Mouse (Mus musculus) gastrocnemius, postnatal 4 days (tissue): ENCODE results near the gene Gpank1. TPM values are rescaled to one million over a fixed set of nuclear protein-coding genes. Genes with fewer than 3 reads are reported as not detected.

Source experiments
- DNase-seq, 2 experiments: peaks; one replicate each; pipeline ENCODE4 v3.0.0; 2021 to 2022; ENCODE audit warnings: low spot score in 2 of 2, mixed read lengths in 2 of 2
- long read RNA-seq, 2 experiments: library from polyadenylated mRNA; stranded (forward); transcript quantifications; one replicate each; pipeline ENCODE4 v2.0.0; 2021
- total RNA-seq, 2 experiments: library from RNA; stranded (reverse); gene quantifications; 2 replicates each; pipeline ENCODE4 v1.2.3; 2021

The Gpank1 gene
- 1 to 10 TPM; 5.6 to 7.4 TPM for total RNA-seq
- long read RNA-seq, experiment 1, partial matches to known transcripts, result 0 of 4 reads
- long read RNA-seq, experiment 1, other reads (novel, unspliced or antisense), result 3 of 4 reads
- long read RNA-seq, experiment 2, partial matches to known transcripts, result 0 of 7 reads
- long read RNA-seq, experiment 2, other reads (novel, unspliced or antisense), result 6 of 7 reads

- peak; percentile 98 to 99 for DNase-seq
These were observed at the start of gene Gpank1 for GRCm38 (mm10) chr17:35121143-35121799. TSS of gene Gpank1 (plus strand) at chr17:35121455.

GRCm38 (mm10) chr17:35074097-35074496 is 47.2 kb upstream of the Gpank1 start:
- DNase-seq, result no peak

- DNase-seq, result no peak
These were observed 44.6 kb upstream of the Gpank1 start, which contains the start of gene Ly6g6e for GRCm38 (mm10) chr17:35076507-35077176. TSS of gene Ly6g6e (plus strand) at chr17:35076902.

GRCm38 (mm10) chr17:35077285-35077684 is 44.0 kb upstream of the Gpank1 start:
- no peak for DNase-seq

DNA sequence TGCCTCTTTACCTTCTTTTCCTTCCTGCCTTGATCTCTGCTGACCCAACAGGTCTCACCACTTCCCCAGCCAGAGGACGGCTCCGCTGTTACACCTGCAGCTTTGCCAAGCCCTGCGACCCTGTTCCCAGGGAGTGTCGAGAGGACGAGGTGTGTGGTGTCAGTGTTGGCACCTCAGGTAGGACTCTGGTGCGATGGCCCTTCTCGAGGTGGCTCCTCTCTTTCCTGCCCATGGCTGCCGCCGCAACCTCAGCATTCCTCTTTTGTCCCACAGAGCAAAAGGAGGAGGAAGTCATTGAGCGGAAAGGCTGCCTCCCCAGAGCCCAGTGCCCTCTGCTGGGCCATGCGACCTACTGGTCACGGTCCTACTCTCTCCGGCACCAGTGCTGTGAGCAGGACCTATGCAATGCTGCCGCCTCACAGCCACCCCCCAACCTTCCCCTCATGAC is 43.4 kb upstream of the Gpank1 start, which contains the start of gene Ly6g6d:
TSS of gene Ly6g6d (minus strand) at position 280 of the 448 bp plus-strand sequence.
- DNase-seq, result no peak

DNA sequence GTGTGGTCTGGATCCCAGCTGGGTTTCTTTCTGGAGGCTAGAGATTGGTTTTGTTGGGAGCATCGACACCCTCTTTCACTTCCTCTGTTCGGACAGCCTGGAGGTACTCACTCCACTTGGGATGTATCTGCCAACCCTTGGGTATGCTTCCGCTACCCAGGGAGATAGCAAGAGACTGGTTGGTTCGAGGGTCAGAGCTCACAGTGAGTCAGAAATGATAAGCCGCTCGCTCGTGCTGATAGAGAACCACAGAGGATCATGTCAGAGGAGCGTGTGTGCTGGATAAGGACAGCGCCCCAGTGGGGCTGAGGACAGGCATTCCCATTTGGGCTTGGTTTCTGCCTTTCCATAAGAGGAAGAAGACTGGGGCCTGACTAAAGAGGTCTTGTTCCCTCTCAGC is 41.5 kb upstream of the Gpank1 start:
- no peak for DNase-seq

GRCm38 (mm10) chr17:35080248-35080647 is 41.0 kb upstream of the Gpank1 start:
- no peak for DNase-seq

- no peak for DNase-seq
These were observed 40.5 kb upstream of the Gpank1 start for GRCm38 (mm10) chr17:35080710-35081109.

GRCm38 (mm10) chr17:35082841-35083576 is 38.2 kb upstream of the Gpank1 start:
- DNase-seq, result no peak

DNA sequence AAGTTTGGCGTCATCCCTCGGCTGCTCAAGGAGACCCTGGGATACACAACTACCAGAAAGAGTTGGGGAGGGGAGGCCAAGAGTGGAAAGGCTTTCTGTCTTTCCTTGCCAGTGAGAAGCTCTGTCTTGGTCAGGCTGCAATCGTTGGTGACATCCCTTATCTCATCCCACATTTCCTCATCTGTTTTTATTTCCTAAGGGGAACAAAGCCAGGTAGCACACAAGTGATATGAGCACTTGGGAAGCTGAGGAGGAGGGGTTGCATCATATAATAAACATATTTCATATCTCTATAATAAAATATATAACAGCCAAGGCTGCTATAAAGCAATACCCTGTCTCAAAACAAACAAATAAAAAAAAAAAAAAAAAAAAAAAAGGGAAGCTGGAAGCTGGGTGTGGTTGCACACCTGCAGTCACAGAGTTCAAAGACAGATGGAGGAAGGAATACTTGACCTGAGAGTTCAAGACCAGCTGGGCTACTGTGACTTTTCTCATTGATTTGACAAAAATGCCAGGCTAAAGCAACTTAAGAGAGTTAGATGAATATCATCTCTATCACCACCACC is 37.2 kb upstream of the Gpank1 start:
- no peak for DNase-seq

- DNase-seq, result no peak
These were observed 35.9 kb upstream of the Gpank1 start, which contains the start of gene Ly6g6f for GRCm38 (mm10) chr17:35085208-35085865. TSS of gene Ly6g6f (minus strand) at chr17:35085610.

GRCm38 (mm10) chr17:35088151-35088550 is 33.1 kb upstream of the Gpank1 start:
- no peak for DNase-seq

GRCm38 (mm10) chr17:35088825-35089644 is 32.2 kb upstream of the Gpank1 start, which contains the start of gene Abhd16a:
TSS of gene Abhd16a (plus strand) at chr17:35089263.
- peak; percentile 90 to 95 for DNase-seq

- no peak for DNase-seq
These were observed 30.9 kb upstream of the Gpank1 start for GRCm38 (mm10) chr17:35090166-35090932.

DNA sequence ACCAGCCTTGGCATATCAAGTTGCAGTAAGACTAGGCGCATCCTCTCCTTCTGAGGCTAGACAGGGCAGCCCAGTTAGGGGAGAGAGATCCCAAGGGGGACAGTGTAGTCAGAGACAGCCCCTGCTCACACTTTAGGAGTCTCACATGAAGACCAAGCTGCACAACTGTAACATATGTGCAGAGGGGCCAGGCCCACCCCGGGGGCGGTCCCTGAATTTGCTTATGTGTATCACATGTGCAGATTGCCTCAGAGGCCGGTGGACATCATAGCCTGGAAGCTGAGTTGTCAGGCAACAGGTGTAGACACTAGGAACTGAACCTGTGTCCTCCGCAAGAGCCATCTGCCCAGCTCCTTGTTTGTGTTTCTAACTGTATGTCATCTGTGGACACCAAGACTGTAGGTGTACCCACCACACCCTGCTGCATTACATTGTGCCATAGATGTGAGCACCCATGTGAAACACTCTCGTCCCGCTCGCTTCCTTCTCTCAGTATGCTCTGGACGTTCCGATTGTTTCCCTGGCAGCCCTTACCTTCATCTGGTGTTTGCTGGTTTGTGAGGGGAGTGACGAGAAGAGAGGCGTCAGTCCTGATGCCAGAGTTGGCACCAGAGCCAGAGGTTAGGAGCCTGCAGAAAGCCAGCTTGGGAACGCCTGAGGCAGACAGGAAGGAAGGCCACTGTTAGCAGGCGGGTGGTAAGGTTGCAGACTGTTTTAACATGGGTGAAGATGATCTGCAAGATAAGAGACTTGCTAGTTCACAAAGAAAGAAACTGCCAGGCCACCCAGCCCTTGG is 28.7 kb upstream of the Gpank1 start:
- DNase-seq, result no peak

GRCm38 (mm10) chr17:35094475-35095365 is 26.5 kb upstream of the Gpank1 start:
- DNase-seq, result no peak

GRCm38 (mm10) chr17:35096597-35096996 is 24.7 kb upstream of the Gpank1 start:
- no peak for DNase-seq
